In genomic region chr6:86194941-86195932, GRCm38 (mm10) we compare ENCODE assay signal across 7 mouse cellular contexts. TPM values are rescaled to one million over a fixed set of nuclear protein-coding genes. Genes with fewer than 3 reads are reported as not detected.
DNase-seq lines count a peak whose midpoint lies in the region; ATAC-seq lines count a peak whose summit lies in the region.

Gene Tgfa, plus strand, starts transcription at chr6:86195223.

- no peaks in the 10 kb centered on the region for H3K36me3 ChIP-seq in intestine, embryonic 15.5 days
- no peaks in the 10 kb centered on the region for H3K36me3 ChIP-seq in midbrain, embryonic 11.5 days (ENCODE audit: control insufficient read depth, insufficient read depth, low read length)

- H3K4me1 ChIP-seq in intestine, embryonic 15.5 days (replicated peaks), result 0 out of 2 replicates have a peak, but pooled peaks cover 7% of the 10 kb centered on the region
- peaks cover 9% of the 10 kb centered on the region for H3K4me1 ChIP-seq in midbrain, embryonic 11.5 days (ENCODE audit: control insufficient read depth, insufficient read depth, low read length)

- WGBS in intestine, embryonic 15.5 days, result under 1% methylated on average over 87 of the region's 97 CpGs
- under 1% methylated on average over 93 of the region's 97 CpGs for WGBS in midbrain, embryonic 11.5 days

- H3K27me3 ChIP-seq in intestine, embryonic 15.5 days (replicated peaks), result peaks cover 14% of the 10 kb centered on the region
- peaks cover 29% of the 10 kb centered on the region for H3K27me3 ChIP-seq in midbrain, embryonic 11.5 days (ENCODE audit: control insufficient read depth, insufficient read depth, low read length)

- H3K9me3 ChIP-seq in intestine, embryonic 15.5 days, result no peaks in the 10 kb centered on the region
- no peaks in the 10 kb centered on the region for H3K9me3 ChIP-seq in midbrain, embryonic 11.5 days (ENCODE audit: control insufficient read depth, low read length)

- DNase-seq in adrenal gland, postnatal 25 days, result peak; percentile 84
- DNase-seq in gastrocnemius, postnatal 25 days, result peak; percentile 18
- peak; percentile 57 for DNase-seq in left cerebral cortex, postnatal 4 days
- peak; percentile 94 for DNase-seq in midbrain, embryonic 11.5 days (ENCODE audit: low spot score, missing footprints)
- DNase-seq in spleen, postnatal 10 days (ENCODE audit: low spot score in 2 of 2), result peak; percentile 12 to 32

- peak; percentile 70 for ATAC-seq in common myeloid progenitor, adult 5-6 weeks (replicated peaks; ENCODE audit: low read depth, poor library complexity, severe bottlenecking)
- ATAC-seq in intestine, embryonic 15.5 days, result peak; percentile 95
- peak; percentile 87 for ATAC-seq in midbrain, embryonic 11.5 days (ENCODE audit: low FRiP score)

- peak within 1 kb of the TSS; percentile 66 for H3K9ac ChIP-seq in intestine, embryonic 15.5 days
- peak within 1 kb of the TSS; percentile 63 for H3K9ac ChIP-seq in midbrain, embryonic 11.5 days (ENCODE audit: low read length)

- intact Hi-C loops in left cerebral cortex, postnatal 4 days (cut with DNase I), result no loop called here

- H3K27ac ChIP-seq in intestine, embryonic 15.5 days, result peak within 1 kb of the TSS; percentile 87
- H3K27ac ChIP-seq in midbrain, embryonic 11.5 days (ENCODE audit: low read depth, low read length), result no peak within 1 kb of the TSS

- H3K4me3 ChIP-seq in intestine, embryonic 15.5 days (replicated peaks), result peak within 1 kb of the TSS; percentile 65
- peak within 1 kb of the TSS; percentile 57 for H3K4me3 ChIP-seq in midbrain, embryonic 11.5 days (ENCODE audit: low read depth, low read length)

- H3K4me2 ChIP-seq in intestine, embryonic 15.5 days (replicated peaks), result peak within 1 kb of the TSS; percentile 94
- peak within 1 kb of the TSS; percentile 96 for H3K4me2 ChIP-seq in midbrain, embryonic 11.5 days

RNA-seq across cellular contexts. Expression of gene Tgfa, which starts in this region (rescaled TPM):
- total RNA-seq in adrenal gland, postnatal 25 days (2021), result 16.8 and 22.4 TPM in 2 replicates
- total RNA-seq in common myeloid progenitor, adult 5-6 weeks (2017), result not detected in 2 replicates
- under 1 TPM; 0.15 to 0.35 TPM for total RNA-seq in gastrocnemius, postnatal 25 days (2021)
- 6.3 and 6.5 TPM in 2 replicates for polyA plus RNA-seq in intestine, embryonic 15.5 days (2015; fragmentation: Nextera tagmentation; extraction: Ambion mirVana)
- 10 to 100 TPM; 28.6 TPM for total RNA-seq in left cerebral cortex, postnatal 4 days (2021)
- 1.4 and 1.7 TPM in 2 replicates for polyA plus RNA-seq in midbrain, embryonic 11.5 days (2014; fragmentation: Nextera tagmentation; extraction: Ambion mirVana)

Comparison
In these comparisons a context has a peak if more than half of its experiments do, and no peak if none do; other contexts are left out.
1. RNA of gene Tgfa (total RNA-seq): 28.6 TPM in left cerebral cortex, postnatal 4 days and 16.8 to 22.4 TPM in adrenal gland, postnatal 25 days; 0.15 to 0.35 TPM in gastrocnemius, postnatal 25 days and not detected in common myeloid progenitor, adult 5-6 weeks; every median in the first group is over 10 times any median in the second.
2. Peak in ATAC-seq in common myeloid progenitor, adult 5-6 weeks; RNA of the gene not detected or under 1 TPM.
3. Peak in DNase-seq in gastrocnemius, postnatal 25 days; RNA of the gene not detected or under 1 TPM.
4. DNase-seq: peak in every context shown above with its lines; median percentile 94 in midbrain, embryonic 11.5 days; 84 in adrenal gland, postnatal 25 days; 57 in left cerebral cortex, postnatal 4 days; 22 in spleen, postnatal 10 days; 18 in gastrocnemius, postnatal 25 days.
5. Peak in every context shown above with its lines, with median percentiles within 50 percentile points of each other: ATAC-seq.